Mouse (Mus musculus): ENCODE data around the gene Fndc1.

DNA sequence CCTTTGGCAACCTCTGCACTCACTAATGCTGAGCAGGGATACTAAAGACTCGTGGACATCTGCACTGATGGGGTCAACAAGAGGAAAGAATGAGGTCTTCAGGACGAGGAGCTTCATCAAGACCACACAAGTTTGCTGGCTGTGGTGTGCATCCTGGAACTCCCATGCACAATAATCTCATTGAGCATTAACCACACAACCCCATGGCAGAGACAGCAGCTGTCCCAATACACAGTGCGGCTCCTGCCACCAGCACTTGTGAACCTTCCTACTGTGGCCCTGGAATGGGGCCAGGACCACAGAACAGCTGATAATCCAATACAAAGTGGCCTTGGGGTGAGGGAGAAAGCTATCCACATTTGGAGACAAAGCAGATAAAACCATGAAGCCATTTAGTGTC lies 36.6 kb downstream of the Fndc1 start:
- TF ChIP-seq POLR2A (IDR thresholded peaks at IDR 0.05; ENCODE audit: extremely low read depth, insufficient read depth, low read length) (no peak), CTCF (IDR thresholded peaks at IDR 0.05; ENCODE audit: extremely low read depth, insufficient read depth, low read length) (no peak)
